Mouse (Mus musculus) hematopoietic stem cell, adult 5-6 weeks (primary cell): ENCODE results near the gene Psma3. TPM values are rescaled to one million over a fixed set of nuclear protein-coding genes. Genes with fewer than 3 reads are reported as not detected.

Source experiments
- ATAC-seq, 2 experiments: fragments of 125-278 bp in 1 of 2; replicated peaks in 1 of 2; 2 replicates each; pipeline ENCODE4 v1.8.0; 2016 to 2017; ENCODE audit warnings: inconsistent platforms in 2 of 2, mild to moderate bottlenecking in 2 of 2, moderate number of reproducible peaks in 2 of 2, low read depth in 1 of 2, moderate TSS enrichment in 1 of 2; ENCODE audit not compliant: low FRiP score in 2 of 2, poor library complexity in 2 of 2, severe bottlenecking in 2 of 2, insufficient read depth in 1 of 2, low TSS enrichment in 1 of 2
- total RNA-seq: library from RNA; stranded (forward); fragments of 172-1452, 232-1000 nt; gene quantifications from 2 replicates; pipeline ENCODE4 v1.2.3, GENCODE M21; 2017

Psma3 gene
- 267 and 328 TPM in 2 replicates for total RNA-seq

DNA sequence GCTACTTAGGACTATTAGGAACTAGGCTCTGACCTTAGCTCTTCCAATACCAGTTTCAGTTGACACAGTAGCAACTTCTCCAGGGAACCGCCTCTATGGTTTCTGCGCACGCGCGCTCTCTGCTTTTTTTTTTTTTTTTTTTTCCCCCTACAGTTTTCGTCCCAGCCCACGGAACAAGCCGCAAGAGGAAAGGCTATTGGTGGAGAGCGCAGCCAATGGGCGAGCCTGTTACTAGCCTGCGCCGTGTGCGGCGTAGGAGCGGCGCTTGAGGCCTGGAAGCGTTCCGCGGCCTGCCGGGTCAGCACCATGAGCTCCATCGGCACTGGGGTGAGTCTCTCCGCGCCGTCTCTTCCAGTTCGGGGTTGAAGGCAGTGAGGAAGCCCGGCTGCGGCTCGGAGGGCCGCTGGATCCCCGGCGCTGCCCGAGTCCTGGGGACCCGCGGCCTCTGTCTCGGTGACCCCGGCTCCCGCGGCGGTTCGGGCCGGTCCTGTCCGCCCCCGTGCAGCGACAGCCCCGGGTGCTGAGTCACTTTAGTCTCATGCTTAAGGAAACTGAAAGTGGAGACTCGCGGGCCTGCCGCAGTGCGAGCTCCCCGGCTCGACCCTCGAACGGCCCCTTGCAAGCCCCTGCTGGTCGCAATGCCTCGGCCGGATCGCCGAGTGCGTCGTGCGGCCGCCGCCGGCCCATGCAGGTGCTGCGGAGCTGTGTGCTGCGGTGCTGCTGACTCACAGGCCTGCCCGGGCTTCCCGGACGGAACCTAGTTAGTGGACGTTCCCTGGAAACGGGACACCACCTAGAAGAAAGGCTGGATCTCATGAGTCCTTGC lies at the start of gene Psma3:
TSS of gene Psma3 (plus strand) at position 181 of the 826 bp plus-strand sequence.
- ATAC-seq, result peak; percentile 97 to 99

DNA sequence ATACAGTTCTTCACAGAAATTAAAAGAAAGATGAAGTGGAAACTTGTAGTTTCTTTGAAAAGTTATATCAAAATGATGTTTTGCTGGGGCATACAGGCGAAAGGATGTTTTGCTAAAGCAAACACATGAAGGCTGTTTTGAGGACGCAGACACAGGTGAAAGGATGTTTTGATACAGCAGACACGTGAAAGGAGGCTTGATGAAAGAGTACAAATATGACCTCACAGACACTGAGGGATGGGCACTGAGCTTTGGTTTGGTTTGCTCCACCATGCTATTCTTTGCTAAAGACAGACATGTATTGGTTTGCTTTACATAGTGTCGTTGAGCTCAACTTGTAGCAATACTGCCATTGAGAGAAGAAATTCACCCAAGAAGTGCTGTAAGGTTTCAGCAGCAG lies 44.6 kb upstream of the Psma3 start:
- no peak for ATAC-seq

DNA sequence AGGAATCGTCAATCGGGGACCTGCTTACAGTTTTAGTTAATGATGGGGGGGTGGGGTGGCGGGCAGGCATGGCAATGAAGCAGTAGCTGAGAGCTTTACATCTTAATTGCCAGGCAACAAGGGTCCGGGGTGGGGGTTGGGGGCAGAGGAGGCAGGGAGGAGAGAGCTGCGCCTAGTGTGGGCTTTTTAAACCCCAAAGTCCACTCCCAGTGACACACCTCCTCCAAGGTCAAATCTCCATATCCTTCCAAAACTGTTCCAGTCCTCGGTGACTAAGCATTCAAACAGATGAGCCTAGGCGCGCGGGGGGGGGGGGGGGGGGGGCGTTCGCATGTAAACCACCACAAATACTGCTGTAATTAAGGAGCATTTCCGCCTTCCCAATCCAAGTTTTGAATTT lies 37.3 kb upstream of the Psma3 start:
- peak in 1 of 2 experiments; percentile 29; a peak in 1 of 4 replicates for ATAC-seq

DNA sequence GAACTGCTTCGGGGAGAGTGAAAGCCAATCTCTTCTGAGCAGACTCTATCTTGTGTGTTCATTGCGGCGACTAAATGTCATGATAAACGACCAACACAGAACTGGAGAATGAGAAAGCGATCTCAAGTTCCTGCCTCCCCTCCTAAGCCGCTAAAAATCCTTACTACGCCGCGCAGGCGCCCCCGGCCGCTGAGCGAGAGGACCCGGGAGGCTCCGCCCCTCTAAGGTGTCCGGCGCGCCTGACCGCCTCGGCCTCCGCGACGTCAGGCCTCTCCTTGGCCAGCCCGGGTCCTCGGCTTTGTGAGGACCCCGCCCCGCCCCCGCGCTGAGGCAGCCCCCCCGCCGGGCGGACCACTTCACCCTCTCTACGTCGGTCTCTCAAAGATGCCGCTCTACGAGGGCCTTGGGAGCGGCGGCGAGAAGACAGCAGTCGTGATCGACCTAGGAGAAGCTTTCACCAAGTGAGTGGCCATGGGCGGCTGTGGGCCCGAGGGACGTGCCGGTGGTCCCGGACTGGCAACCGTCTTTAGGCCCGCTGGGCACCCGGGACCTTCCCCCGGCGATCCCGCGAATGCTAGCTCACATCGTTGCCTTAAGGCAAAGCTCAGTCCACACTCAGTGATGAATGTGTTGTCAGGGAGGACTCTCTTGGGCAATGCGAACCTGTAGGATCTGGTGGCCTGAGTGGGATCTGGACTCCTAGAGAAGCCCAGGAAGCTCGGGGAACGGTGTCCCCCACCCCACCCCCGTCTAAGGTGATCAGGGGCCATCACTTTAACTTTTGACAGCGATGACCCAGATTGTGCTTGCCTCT lies 36.6 kb upstream of the Psma3 start, which contains the start of gene Actr10:
TSS of gene Actr10 (plus strand) at position 287 of the 814 bp plus-strand sequence.
- ATAC-seq, result peak; percentile 91 to 95

DNA sequence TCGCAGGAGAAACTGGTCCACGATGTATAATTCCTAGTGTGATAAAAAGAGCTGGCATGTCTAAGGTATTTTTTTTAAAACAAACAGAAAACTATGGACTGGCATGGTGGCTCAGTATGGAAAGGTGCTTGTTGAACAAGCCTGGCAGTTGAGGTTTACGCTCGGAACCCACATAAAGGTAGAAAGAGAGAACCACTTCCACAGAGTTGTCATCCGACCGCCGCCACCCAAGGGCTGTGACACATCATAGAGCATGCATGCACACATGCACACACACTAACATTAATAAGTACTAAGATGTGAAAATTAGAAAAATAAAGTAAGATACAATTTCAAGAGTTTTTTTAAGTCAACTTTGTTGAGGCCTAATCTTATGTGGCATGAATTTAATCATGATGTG lies 33.6 kb upstream of the Psma3 start:
- ATAC-seq, result no peak

DNA sequence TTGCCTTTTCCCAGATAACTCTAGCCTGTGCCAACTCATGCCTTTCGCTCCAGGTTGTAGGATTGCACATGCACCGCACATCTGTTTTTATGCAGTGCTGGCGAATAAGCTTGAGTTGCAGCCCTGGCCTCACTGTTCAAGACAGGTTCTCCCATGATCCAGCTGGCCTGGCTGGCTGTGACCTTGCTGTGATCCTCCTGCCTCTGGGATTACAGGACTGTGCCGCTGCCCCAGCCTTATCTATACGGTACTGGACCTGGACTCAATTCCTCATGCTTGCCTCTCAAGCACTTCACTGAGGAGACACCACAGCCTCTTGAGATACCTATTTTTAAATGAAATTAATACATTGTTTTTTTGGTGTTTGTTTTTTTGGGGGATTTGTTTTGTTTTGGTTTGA lies 30.2 kb upstream of the Psma3 start:
- no peak for ATAC-seq

DNA sequence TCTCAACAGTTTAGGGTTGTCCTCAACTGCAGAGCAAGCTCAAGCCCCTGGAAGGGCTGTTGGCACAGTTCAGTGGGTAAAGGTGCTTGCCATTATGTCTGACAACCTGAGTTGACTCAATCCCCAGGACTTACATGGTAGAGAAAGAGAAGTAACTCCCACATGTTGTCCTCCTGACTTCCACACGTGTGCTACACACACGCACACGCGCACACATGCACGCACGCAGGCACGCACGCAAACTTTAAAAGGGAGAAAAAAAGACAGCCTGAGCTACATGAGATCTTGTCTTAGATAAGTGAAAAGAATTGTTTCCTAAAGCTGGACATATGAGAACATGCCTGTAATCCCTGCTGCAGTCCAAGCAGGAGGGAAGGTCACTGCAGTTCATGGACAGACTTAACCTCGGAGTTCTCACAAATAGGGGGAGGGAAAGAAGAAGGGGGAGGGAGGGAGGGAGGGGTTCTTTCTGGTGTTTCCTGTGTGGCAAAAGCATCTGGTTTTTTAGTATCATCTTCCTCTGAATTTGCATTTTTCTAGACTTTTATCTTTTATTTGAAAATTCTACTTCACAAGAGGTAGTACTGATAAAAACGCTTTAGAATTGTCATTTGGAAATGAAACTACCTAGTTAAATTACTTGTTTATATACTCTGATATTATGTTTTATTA lies 27.7 kb upstream of the Psma3 start:
- ATAC-seq, result no peak

DNA sequence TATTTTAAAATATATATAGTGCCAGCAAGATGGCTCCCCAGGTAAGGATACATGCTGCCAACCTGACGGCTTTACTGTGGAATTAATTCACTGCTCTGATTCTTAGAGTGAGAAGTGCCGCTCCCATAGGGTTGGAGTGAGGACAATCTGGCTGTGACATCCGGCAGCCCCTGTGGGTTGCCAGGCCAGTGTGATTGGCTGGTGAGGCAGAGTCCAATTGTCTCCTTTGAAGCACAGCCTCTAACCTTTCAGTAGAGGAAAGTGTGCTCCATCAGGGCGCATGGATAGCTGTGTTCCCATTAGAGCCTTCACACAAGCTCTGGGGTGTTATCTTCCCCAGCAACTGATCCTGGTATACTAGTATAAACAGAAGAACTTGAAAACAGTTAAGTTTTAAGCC lies 15.8 kb upstream of the Psma3 start:
- ATAC-seq, result no peak

DNA sequence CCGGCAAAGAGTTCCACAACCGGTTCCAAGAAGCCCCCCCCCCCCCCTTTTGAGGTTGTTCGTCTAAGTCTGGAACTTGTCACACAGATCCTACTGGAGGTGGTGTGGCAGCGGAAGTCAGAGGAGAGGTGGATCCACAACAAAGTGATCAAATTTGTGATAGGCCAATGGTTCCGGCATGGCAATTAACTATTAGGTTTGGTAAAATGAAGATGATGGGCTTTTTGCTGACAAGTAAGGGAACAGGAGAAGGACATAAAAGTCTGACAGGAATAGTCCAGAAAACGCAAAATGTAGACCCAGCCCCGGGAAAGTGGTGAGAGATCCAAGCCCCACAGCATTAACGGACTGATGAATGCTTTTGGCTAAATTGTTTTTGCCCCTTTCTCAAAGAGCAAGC lies 6.8 kb upstream of the Psma3 start:
- no peak for ATAC-seq

DNA sequence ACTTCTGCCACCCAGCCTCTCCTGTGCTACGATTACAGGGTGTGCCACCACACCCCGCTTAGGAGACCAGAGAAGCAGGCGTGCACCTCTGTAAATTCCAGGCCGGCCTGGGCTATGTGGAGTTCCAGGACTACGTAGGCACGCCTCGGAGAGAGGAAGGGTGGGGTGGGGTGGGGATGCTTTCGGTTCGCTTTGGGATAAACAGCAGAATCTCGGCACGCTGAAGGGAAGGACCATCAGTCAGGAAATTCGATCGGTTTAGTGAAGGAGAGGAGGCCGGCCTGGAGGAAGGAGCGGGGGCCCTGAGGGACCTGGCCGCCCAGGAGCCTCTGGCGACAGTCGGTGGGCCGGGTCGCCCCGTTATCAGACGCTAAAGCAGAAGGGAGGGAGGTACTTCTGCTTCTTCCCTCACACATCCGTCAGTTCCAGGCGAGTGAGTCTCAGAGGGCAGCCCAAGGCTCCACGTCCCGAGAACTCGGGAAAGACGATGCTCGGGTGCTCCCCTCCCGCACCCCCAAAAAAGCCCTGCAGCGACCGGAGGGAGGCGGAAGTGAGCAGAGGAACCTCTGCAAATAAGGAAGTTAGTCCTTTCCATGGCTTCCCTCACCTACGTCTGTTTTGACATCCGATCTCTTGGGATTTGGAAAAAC lies 6.2 kb upstream of the Psma3 start:
- peak; percentile 89 to 92 for ATAC-seq

DNA sequence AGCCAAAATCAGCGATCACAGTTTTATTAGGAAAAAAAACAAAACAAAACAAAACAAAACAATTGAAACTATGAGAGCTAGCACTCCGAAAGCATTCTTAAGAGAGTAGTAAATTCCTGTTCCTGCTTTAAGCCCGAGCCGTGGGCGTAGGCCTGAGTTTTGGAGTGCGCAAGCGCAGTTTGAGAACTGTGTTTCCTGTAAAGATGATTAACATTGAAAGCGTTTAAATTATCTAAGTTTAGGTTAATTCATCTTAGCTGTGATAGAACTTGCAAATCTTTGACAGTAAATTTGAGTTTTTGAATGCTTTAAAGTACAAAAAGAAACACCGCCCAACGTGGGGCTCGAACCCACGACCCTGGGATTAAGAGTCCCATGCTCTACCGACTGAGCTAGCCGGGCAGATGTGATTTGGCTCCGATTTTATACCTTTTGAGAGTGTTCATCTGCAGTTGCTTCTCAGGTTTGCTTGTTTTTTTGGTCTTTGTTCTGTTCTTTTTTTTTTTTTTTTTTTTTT lies 5.6 kb upstream of the Psma3 start:
- peak; percentile 61 to 69 for ATAC-seq

DNA sequence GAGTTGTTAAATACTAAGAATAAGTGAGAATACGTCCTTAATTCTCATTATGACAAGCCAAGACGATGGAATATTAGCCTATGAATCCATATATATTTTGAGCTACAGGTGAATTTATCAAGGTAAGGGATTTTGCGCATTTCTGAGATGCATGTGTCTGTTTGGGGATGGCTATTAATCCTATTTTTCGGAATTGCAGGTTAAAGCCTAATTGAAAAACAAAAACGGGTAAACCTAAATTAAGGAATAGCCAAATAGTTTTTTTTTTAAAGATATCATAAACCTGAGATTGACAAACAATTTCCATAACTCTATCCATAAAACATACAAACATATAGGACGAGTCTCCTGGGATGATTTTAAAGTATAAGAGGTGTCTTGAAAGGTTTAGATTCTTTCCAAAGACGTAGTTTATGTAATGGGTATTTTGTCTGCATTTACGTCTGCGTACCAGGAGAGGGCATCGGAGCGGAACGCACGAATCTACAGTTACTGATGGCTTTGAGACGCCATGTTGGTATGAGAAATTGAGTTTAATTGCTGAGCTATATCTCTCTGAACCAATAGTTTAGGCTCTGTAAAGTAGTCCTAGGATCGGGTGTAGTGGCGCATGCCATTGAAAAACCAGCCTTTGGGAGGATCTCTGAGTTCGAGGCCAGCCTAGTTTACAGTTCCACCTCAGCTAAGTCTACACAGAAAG lies 4.8 kb upstream of the Psma3 start:
- peak; percentile 31 to 33; a peak in 2 of 4 replicates for ATAC-seq

DNA sequence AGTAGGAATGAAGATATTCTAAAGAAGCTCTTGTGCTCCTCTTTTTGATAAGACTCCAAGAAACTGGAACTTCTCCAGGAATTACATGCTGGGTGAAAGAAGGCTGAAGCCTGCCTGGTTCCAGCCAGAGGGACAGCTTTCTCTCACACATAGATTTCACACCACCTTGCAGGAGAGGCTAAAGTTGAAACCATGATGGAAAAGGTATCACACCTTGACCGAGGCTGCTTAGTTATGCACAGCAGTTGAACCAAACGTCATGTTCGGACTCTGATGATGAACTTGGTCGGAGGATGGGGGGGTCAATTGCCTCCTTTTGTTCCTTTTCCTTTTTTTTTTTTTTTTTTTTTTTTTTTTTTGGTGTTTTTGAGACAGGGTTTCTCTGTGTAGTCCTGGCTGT lies 590 bp upstream of the Psma3 start:
- no peak for ATAC-seq

DNA sequence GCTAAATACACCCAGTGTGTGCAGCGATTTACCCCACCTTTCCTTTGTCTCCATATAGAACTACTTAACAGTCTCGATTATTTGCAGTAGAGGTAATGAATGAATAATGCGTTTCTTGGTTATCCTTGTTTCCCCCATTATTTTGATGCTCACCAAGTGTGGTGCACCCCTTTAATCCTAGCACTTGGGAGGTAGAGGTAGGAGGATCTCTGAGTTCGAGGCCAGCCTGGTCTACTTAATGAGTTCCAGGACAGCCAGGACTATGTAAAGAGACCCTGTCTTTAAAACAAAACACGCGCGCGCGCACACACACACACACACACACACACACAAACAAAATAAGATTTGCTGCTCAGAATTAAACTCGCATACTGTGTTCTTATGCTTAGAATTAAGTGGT lies 985 bp downstream of the Psma3 start:
- no peak for ATAC-seq

DNA sequence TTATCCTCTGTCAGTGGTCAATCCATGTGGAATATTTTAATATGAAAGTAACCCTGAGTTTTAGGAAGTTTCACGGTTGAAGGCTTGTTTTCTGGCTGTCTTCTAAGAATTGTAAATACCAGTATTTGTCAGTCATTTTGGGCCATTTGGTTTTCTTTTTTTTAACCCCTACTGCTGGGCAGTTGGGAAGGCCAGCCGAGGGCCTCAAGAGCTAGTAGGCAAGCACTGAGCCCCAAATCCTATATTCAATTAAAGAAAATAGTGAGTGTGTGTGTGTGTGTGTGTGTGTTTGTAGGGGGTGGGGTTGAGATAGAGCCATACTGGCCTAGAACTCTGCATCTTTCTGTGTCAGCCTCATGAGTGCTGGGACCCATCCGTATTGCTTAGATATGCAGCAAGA lies 1.5 kb downstream of the Psma3 start:
- ATAC-seq, result no peak

DNA sequence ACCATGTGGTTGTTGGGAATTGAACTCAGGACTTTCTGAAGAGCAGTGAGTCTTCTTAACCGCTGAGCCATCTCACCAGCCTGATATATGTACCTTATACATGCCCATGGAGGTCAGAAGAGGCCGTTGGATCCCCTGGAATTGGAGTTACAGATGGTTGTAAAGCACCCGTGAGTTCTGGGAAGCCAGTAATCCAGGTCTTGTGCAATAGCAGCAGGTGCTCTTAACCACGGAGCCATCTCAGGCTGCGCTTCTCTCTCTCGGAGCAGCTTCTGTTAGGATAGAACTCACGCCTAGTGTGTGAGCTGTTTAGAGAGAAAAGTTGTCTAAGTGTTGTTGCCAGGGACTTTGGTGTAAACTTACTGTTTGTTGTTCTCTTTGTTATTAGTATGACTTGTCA lies 3.9 kb downstream of the Psma3 start:
- no peak for ATAC-seq
